Mouse (Mus musculus) lung, postnatal 0 days (tissue): ENCODE results near the gene Slc10a7. TPM values are rescaled to one million over a fixed set of nuclear protein-coding genes. Genes with fewer than 3 reads are reported as not detected.

Experiments used
- ATAC-seq: fragments of 200-750 bp; cut with Nextera tagmentation; 2 replicates; pipeline ENCODE4 v1.8.0; 2017; ENCODE audit warnings: moderate library complexity
- DNase-seq: peaks from one replicate; pipeline ENCODE4 v3.0.0-alpha.2; 2016; ENCODE audit warnings: low spot score
- H3K27ac ChIP-seq: fragments of 300-500 bp; sonication (generic); 2 replicates; pipeline ENCODE4 v1.5.1; 2014; ENCODE audit warnings: antibody characterized with exemption, mild to moderate bottlenecking, low read length, mixed read lengths
- H3K27me3 ChIP-seq: fragments of 300-500 bp; sonication (generic); replicated peaks from 2 replicates; pipeline ENCODE4 v1.6.1; 2014; ENCODE audit warnings: low read length, mixed read lengths; ENCODE audit not compliant: insufficient read depth
- H3K36me3 ChIP-seq: fragments of 300-500 bp; sonication (generic); 2 replicates; pipeline ENCODE4 v1.6.1; 2014; ENCODE audit warnings: low read length, mixed read lengths; ENCODE audit not compliant: insufficient read depth
- H3K4me1 ChIP-seq: fragments of 300-500 bp; sonication (generic); 2 replicates; pipeline ENCODE4 v1.6.1; 2014; ENCODE audit warnings: antibody characterized with exemption, low read depth, low read length, mixed read lengths; ENCODE audit not compliant: insufficient read depth
- H3K4me2 ChIP-seq: fragments of 300-500 bp; sonication (generic); replicated peaks from 2 replicates; pipeline ENCODE4 v1.6.1; 2014; ENCODE audit warnings: low read depth, mild to moderate bottlenecking, low read length, moderate library complexity, mixed read lengths
- H3K4me3 ChIP-seq: fragments of 300-500 bp; sonication (generic); 2 replicates; pipeline ENCODE4 v1.5.1; 2014; ENCODE audit warnings: low read depth, low read length
- H3K9ac ChIP-seq: fragments of 300-500 bp; sonication (generic); replicated peaks from 2 replicates; pipeline ENCODE4 v1.6.1; 2014; ENCODE audit warnings: low read depth, mild to moderate bottlenecking
- H3K9me3 ChIP-seq: fragments of 300-500 bp; sonication (generic); 2 replicates; pipeline ENCODE4 v1.6.1; 2016; ENCODE audit warnings: low read length, mixed read lengths
- CTCF ChIP-seq: IDR thresholded peaks from 2 replicates; pipeline ENCODE4 v1.5.1; 2016; ENCODE audit warnings: antibody characterized with exemption, mild to moderate bottlenecking
- EP300 ChIP-seq: IDR thresholded peaks from 2 replicates; pipeline ENCODE4 v1.6.1; 2016; ENCODE audit warnings: antibody characterized with exemption, mild to moderate bottlenecking, control low read depth
- WGBS: fragments of 180-500 bp; shearing (Covaris S2); extraction: QIAGEN DNeasy Blood & Tissue Kit; methylation state at CpG from one replicate; pipeline ENCODE4 v1.1.7; 2014; 5-methylcytosine and 5-hydroxymethylcytosine counted together
- polyA plus RNA-seq: library from polyadenylated mRNA; unstranded; fragments of >200 nt; fragmentation: Nextera tagmentation; extraction: Ambion mirVana; gene quantifications from 2 replicates; pipeline ENCODE4 v1.2.1, GENCODE M21; 2015

Slc10a7 gene
- polyA plus RNA-seq, 1 experiment from 2014 or later: 10.9 TPM

- Histone ChIP-seq H3K9ac (no peak overlapping the region), H3K4me3 (no peak overlapping the region), H3K27me3 (no peaks in the 10 kb centered on the region), H3K9me3 (no peaks in the 10 kb centered on the region), H3K27ac (no peak overlapping the region), H3K36me3 (no peaks in the 10 kb centered on the region), H3K4me2 (no peak overlapping the region), H3K4me1 (no peaks in the 10 kb centered on the region)
- DNase-seq: no peak
- no peak for ATAC-seq
- TF ChIP-seq CTCF (no peak), EP300 (no peak)
- 72% methylated on average over 5 of the region's 5 CpGs for WGBS
Observed at GRCm38 (mm10) chr8:78668206-78668605, 159.1 kb downstream of the Slc10a7 start.

- TF ChIP-seq EP300 (no peak), CTCF (no peak)
- no peak for ATAC-seq
- Histone ChIP-seq H3K36me3 (no peaks in the 10 kb centered on the region), H3K4me1 (no peaks in the 10 kb centered on the region), H3K4me2 (no peak overlapping the region), H3K27ac (no peak overlapping the region), H3K27me3 (no peaks in the 10 kb centered on the region), H3K9me3 (no peaks in the 10 kb centered on the region), H3K9ac (no peak overlapping the region), H3K4me3 (no peak overlapping the region)
- 78% methylated on average over 7 of the region's 7 CpGs for WGBS
- DNase-seq: no peak
Observed at GRCm38 (mm10) chr8:78670241-78670640, 161.1 kb downstream of the Slc10a7 start.

- H3K36me3 ChIP-seq: no peaks in the 10 kb centered on the region
- H3K9me3 ChIP-seq: no peaks in the 10 kb centered on the region
- DNase-seq (no peak), ATAC-seq (no peak)
- H3K27ac ChIP-seq: no peak overlapping the region
- no peaks in the 10 kb centered on the region for H3K4me1 ChIP-seq
- no peak overlapping the region for H3K9ac ChIP-seq
- no peak overlapping the region for H3K4me2 ChIP-seq
- no peak overlapping the region for H3K4me3 ChIP-seq
- WGBS: 80% methylated on average over 10 of the region's 10 CpGs
- no peaks in the 10 kb centered on the region for H3K27me3 ChIP-seq
- no peak for TF ChIP-seq CTCF
- no peak for TF ChIP-seq EP300
Observed at GRCm38 (mm10) chr8:78678541-78679219, 169.5 kb downstream of the Slc10a7 start.

GRCm38 (mm10) chr8:78690795-78691194 lies 181.6 kb downstream of the Slc10a7 start:
- Histone ChIP-seq H3K9ac (no peak overlapping the region), H3K4me1 (no peaks in the 10 kb centered on the region), H3K36me3 (no peaks in the 10 kb centered on the region), H3K4me3 (no peak overlapping the region), H3K4me2 (no peak overlapping the region), H3K9me3 (no peaks in the 10 kb centered on the region), H3K27me3 (no peaks in the 10 kb centered on the region), H3K27ac (no peak overlapping the region)
- TF ChIP-seq EP300 (no peak), CTCF (no peak)
- no peak for ATAC-seq
- WGBS: 68% methylated on average over 10 of the region's 10 CpGs
- DNase-seq: no peak

- ATAC-seq (no peak), DNase-seq (no peak)
- Histone ChIP-seq H3K4me2 (no peak overlapping the region), H3K27me3 (no peaks in the 10 kb centered on the region), H3K4me3 (no peak overlapping the region), H3K9ac (no peak overlapping the region), H3K36me3 (peaks cover 9% of the 10 kb centered on the region; the same call in 1 of the 2 replicates), H3K9me3 (no peaks in the 10 kb centered on the region), H3K4me1 (no peaks in the 10 kb centered on the region), H3K27ac (no peak overlapping the region)
- 90% methylated on average over 14 of the region's 14 CpGs for WGBS
- no peak for TF ChIP-seq CTCF
- TF ChIP-seq EP300: no peak
Observed at GRCm38 (mm10) chr8:78698331-78698741, 189.2 kb downstream of the Slc10a7 start.

GRCm38 (mm10) chr8:78703068-78703820 lies 194.1 kb downstream of the Slc10a7 start:
- ATAC-seq (no peak), DNase-seq (no peak)
- no peak overlapping the region for H3K4me2 ChIP-seq
- 0 out of 2 replicates have a peak, but pooled peaks cover 4% of the 10 kb centered on the region for H3K4me1 ChIP-seq
- WGBS: 61% methylated on average over 11 of the region's 11 CpGs
- no peak overlapping the region for H3K9ac ChIP-seq
- peaks cover 9% of the 10 kb centered on the region; the same call in 1 of the 2 replicates for H3K36me3 ChIP-seq
- no peak overlapping the region for H3K27ac ChIP-seq
- H3K27me3 ChIP-seq: no peaks in the 10 kb centered on the region
- H3K4me3 ChIP-seq: no peak overlapping the region
- H3K9me3 ChIP-seq: no peaks in the 10 kb centered on the region
- no peak for TF ChIP-seq EP300
- TF ChIP-seq CTCF: no peak
